Mouse (Mus musculus) heart, adult 2 months (tissue): ENCODE measurements around the gene Rad9b. TPM values are rescaled to one million over a fixed set of nuclear protein-coding genes. Genes with fewer than 3 reads are reported as not detected.

Experiments used
- DNase-seq, 2 experiments: peaks; one replicate each; pipeline ENCODE4 v3.0.0; 2021
- H3K27ac ChIP-seq: fragments of 200-600 bp; 2 replicates; pipeline ENCODE4 v1.8.1; 2022
- H3K27me3 ChIP-seq: fragments of 200-500 bp; 2 replicates; pipeline ENCODE4 v1.6.1; 2012; ENCODE audit warnings: mild to moderate bottlenecking, low read length, inconsistent platforms, mixed read lengths; ENCODE audit not compliant: control insufficient read depth, insufficient read depth
- H3K36me3 ChIP-seq: fragments of 200-500 bp; 2 replicates; pipeline ENCODE4 v1.6.1; 2012; ENCODE audit warnings: low read length, inconsistent platforms; ENCODE audit not compliant: control insufficient read depth, insufficient read depth
- H3K4me1 ChIP-seq: fragments of 200-500 bp; 2 replicates; pipeline ENCODE4 v1.6.1; 2011; ENCODE audit warnings: low read length; ENCODE audit not compliant: control insufficient read depth, insufficient read depth
- H3K4me3 ChIP-seq: fragments of 200-600 bp; 2 replicates; pipeline ENCODE4 v1.8.1; 2022
- H3K79me2 ChIP-seq: fragments of 200-500 bp; replicated peaks from 2 replicates; pipeline ENCODE4 v1.6.1; 2012; ENCODE audit warnings: mild to moderate bottlenecking, inconsistent platforms, low read length, moderate library complexity, mixed read lengths; ENCODE audit not compliant: control insufficient read depth, insufficient read depth
- H3K9ac ChIP-seq: fragments of 200-500 bp; 2 replicates; pipeline ENCODE4 v1.6.1; 2012; ENCODE audit warnings: low read depth, mild to moderate bottlenecking, control low read depth, inconsistent platforms, low read length, mixed read lengths
- CTCF ChIP-seq: fragments of 200-600 bp; IDR thresholded peaks from 2 replicates; pipeline ENCODE4 v1.8.1; 2022; ENCODE audit warnings: antibody characterized with exemption, mild to moderate bottlenecking, moderate library complexity
- EP300 ChIP-seq: fragments of 200-500 bp; IDR thresholded peaks from 2 replicates; pipeline ENCODE4 v1.6.1; 2011; ENCODE audit warnings: low read depth, low read length, control low read depth; ENCODE audit not compliant: insufficient read depth
- POLR2A ChIP-seq: fragments of 200-500 bp; IDR thresholded peaks from 2 replicates; pipeline ENCODE4 v1.6.1; 2011; ENCODE audit warnings: mild to moderate bottlenecking, low read depth, low read length, control low read depth; ENCODE audit not compliant: insufficient read depth
- WGBS: fragments of 180-500 bp; shearing (Covaris S2); methylation state at CpG from one replicate; pipeline ENCODE4 v1.1.7; 2018; 5-methylcytosine and 5-hydroxymethylcytosine counted together
- intact Hi-C: fragments of 180-260 bp; cut with DNase I; formaldehyde crosslinking; loops from one replicate; pipeline ENCODE4 v1.15.1; 2025
- polyA plus RNA-seq: library from polyadenylated mRNA; depleted of rRNA; stranded (reverse); fragments of >200 nt; gene quantifications from 2 replicates; pipeline ENCODE4 v1.2.3, GENCODE M21; 2012
- total RNA-seq, 2 experiments: library from RNA; stranded (reverse); gene quantifications; 2 replicates each; pipeline ENCODE4 v1.2.3; 2021

Gene Rad9b
- total and polyA plus RNA-seq, 3 experiments, result 0.50 to 2.5 (median 0.97) TPM

DNA sequence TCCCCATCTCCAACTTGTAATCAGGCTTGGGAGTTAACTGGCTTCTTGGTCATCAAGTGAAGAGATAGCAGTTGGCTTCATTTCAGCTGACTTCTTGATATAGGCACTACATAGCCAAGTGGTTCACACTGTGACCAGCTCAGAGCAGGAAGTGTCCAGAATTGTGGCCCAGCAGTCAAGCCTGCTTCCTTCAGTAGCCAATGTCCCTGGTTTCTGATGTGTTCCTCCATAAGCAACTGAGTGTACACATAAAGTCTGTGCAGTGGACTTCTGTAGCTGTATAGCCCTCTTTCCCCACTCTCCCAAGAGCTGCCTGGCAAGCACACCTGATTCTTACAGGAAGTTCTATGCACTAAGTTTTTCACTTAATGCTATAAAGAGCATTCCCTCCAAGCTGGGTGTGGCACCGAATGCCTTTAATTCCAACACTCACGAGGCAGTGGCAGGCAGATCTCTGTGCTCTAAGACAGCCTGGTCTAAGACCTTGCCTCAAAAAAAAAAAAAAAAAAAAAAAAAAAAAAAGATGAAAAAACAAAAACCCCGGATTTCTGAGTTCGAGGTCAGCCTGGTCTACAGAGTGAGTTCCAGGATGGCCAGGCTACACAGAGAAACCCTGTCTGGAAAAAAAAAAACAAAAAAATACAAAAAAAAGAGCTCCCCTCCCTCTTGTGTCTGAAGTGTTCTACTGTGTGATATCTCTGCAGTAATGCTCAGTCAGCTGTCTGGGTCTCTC lies 23.2 kb upstream of the Rad9b start:
- Histone ChIP-seq H3K4me1 (peaks cover 1% of the 10 kb centered on the region; the same call in 1 of the 2 replicates), H3K27me3 (no peaks in the 10 kb centered on the region), H3K9ac (no peak overlapping the region), H3K79me2 (no peaks in the 10 kb centered on the region), H3K27ac (no peak overlapping the region), H3K4me3 (no peak overlapping the region), H3K36me3 (no peaks in the 10 kb centered on the region)
- 83% methylated on average over 4 of the region's 4 CpGs for WGBS
- intact Hi-C loops, result no loop called here
- no peak for DNase-seq
- TF ChIP-seq CTCF (no peak), POLR2A (no peak), EP300 (no peak)

DNA sequence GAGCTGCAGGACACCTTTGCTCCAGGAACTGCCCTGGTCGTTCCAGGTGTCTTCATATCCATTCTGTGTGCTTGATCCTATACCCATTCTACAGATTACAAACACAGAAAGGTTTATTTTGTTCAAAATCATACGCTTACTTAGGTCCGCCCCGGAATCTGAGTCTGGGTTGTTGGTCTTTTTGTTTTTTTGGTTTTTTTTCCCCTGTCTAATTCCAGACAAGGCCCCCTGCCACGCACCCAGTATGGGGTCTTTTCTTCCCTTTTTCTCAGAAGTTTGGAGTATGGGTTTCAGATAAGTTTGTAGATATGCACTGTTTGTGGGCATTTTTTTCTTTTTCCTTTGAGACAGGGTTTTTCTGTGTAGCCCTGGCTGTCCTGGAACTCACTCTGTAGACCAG lies 18.8 kb upstream of the Rad9b start:
- 2% methylated on average over 5 of the region's 5 CpGs for WGBS
- intact Hi-C loops, result loop anchor here (1.0 kb wide), 1 partner anchor 19 kb away; the partner anchor contains the start of genes Rad9b and Vps29
- H3K27ac ChIP-seq, result peak overlapping the region; percentile 91

DNA sequence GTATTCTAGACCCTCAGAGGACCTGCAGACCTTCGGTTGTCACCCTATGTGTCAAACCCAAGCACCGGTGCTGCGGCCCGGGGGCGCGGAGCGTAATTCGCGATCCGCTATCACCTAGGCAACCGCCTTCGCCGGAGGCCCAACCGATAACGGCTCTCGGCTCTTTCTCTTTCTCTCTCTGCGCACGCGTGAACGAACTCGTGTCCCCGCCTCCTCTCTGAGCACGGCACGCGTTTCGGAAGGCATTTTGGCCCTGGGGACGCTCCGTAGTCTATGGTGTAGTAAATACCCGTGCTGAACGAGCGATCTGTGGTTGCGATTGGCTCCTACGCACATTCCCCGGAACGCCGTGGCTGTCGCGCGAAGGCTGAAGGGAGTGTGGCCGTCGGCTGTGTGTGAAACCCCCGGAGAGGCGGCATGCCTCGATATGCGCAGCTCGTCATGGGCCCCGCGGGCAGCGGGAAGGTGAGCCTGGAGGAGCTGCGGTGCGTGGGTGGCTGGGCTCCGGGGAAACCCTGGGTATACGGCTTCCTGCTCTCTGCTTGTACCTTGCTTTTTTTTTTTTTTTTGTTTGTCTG lies 18.2 kb upstream of the Rad9b start, which contains the start of gene Fam216a:
Gene Fam216a (minus strand): TSS at position 173 of the 578 bp plus-strand sequence.
- H3K36me3 ChIP-seq, result no peaks in the 10 kb centered on the region
- no peak for TF ChIP-seq CTCF
- TF ChIP-seq POLR2A, result peak; percentile 73
- peak; percentile 95 for TF ChIP-seq EP300
- under 1% methylated on average over 53 of the region's 53 CpGs for WGBS
- peak within 1 kb of the TSS; percentile 91 for H3K27ac ChIP-seq
- intact Hi-C loops, result loop anchor here (1.0 kb wide), 1 partner anchor 18 kb away; the partner anchor contains the start of genes Rad9b and Vps29
- peak within 1 kb of the TSS; percentile 82 for H3K4me3 ChIP-seq
- DNase-seq, result peak; percentile 99
- no peaks in the 10 kb centered on the region for H3K4me1 ChIP-seq
- peak within 1 kb of the TSS; percentile 84 for H3K9ac ChIP-seq
- H3K79me2 ChIP-seq, result no peaks in the 10 kb centered on the region
- H3K27me3 ChIP-seq, result no peaks in the 10 kb centered on the region

More for the DNA sequence above, 18.8 kb upstream of the Rad9b start:
- H3K79me2 ChIP-seq, result no peaks in the 10 kb centered on the region
- no peaks in the 10 kb centered on the region for H3K36me3 ChIP-seq
- TF ChIP-seq EP300 (no peak), POLR2A (no peak), CTCF (no peak)
- H3K9ac ChIP-seq, result peak overlapping the region; percentile 84
- DNase-seq, result no peak
- H3K4me3 ChIP-seq, result peak overlapping the region; percentile 82
- no peaks in the 10 kb centered on the region for H3K27me3 ChIP-seq
- no peaks in the 10 kb centered on the region for H3K4me1 ChIP-seq

DNA sequence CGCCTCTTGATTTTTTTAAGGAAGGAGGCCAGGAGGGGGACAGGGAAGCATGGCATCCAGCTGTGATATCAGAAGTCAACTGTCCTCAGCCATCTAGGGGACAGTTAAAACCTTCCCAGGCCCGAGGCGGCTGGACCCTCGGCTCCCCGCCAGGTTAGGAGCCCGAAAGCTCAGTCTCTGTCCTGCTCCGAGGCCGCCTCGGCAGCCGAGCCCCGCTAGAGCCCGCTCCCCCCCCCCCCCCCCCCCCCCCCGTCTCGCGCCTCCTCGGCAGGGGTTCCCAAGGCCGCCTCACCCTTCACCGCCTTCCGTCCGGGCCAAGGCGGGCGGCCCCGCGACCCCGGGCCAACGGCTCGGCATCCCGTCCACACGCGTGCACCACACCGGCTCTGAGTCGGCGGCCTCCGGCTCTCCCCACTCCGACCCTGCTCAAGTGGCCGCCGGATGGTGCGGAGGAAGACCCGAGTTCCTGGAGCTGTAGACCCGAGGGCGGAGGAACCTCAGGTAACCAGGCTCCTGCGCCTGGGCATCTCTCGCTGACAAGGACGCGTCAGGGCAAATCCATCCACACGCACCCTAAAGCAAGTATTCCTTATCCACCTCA lies 17.7 kb upstream of the Rad9b start, which contains the start of gene Gpn3:
Gene Gpn3 (plus strand): TSS at position 286 of the 601 bp plus-strand sequence.
- Histone ChIP-seq H3K4me1 (no peaks in the 10 kb centered on the region), H3K27me3 (no peaks in the 10 kb centered on the region), H3K4me3 (peak within 1 kb of the TSS; percentile 82), H3K79me2 (no peaks in the 10 kb centered on the region), H3K9ac (peak within 1 kb of the TSS; percentile 84), H3K27ac (peak within 1 kb of the TSS; percentile 91), H3K36me3 (no peaks in the 10 kb centered on the region)
- intact Hi-C loops, result loop anchor here (1.0 kb wide), 1 partner anchor 17 kb away; the partner anchor contains the start of genes Rad9b and Vps29
- no peak for DNase-seq
- 1% methylated on average over 44 of the region's 46 CpGs for WGBS
- TF ChIP-seq CTCF (no peak), EP300 (no peak)

DNA sequence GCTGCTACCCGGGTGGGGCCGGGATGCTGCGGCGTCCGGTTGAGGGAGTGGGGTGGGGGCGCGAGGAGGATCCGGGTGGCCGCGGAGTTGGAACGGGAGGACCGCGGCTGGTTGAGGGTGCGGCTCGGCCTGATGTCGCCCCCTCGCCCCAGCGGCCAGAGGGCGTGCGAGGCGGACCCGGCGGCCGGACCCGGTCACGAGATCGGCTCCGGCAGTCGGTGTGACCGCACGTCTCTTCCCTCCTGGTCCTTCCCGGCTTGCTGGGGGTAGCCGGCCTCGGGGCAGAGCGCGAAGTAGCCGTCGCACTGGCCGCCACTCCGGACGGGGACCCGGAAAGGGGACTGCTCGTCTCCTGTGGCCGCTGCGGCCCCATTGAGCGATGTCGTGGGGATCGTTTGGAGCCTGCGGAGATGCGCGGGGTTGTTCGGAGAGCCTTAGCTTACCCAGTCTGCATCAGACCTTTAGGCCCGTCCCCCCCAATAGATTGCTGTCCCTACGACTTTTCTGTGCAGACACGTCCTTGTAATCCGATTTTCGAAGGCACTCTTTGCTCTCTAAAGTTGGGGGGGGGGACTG lies 547 bp upstream of the Rad9b start:
- under 1% methylated on average over 49 of the region's 57 CpGs for WGBS
- Histone ChIP-seq H3K4me1 (no peaks in the 10 kb centered on the region; the same call in 1 of the 2 replicates), H3K79me2 (no peaks in the 10 kb centered on the region), H3K27ac (peak overlapping the region; percentile 91), H3K9ac (peak overlapping the region; percentile 91), H3K27me3 (no peaks in the 10 kb centered on the region), H3K36me3 (no peaks in the 10 kb centered on the region), H3K4me3 (peak overlapping the region; percentile 76)
- no peak for TF ChIP-seq POLR2A
- TF ChIP-seq CTCF, result peak; percentile 26
- TF ChIP-seq EP300, result no peak
- DNase-seq, result no peak
- intact Hi-C loops, result loop anchor here (1.0 to 10.0 kb wide), 2 partner anchors 18 to 200 kb away; partner anchors contain the start of genes Fam216a and Ppp1cc
